In the genomic region with DNA sequence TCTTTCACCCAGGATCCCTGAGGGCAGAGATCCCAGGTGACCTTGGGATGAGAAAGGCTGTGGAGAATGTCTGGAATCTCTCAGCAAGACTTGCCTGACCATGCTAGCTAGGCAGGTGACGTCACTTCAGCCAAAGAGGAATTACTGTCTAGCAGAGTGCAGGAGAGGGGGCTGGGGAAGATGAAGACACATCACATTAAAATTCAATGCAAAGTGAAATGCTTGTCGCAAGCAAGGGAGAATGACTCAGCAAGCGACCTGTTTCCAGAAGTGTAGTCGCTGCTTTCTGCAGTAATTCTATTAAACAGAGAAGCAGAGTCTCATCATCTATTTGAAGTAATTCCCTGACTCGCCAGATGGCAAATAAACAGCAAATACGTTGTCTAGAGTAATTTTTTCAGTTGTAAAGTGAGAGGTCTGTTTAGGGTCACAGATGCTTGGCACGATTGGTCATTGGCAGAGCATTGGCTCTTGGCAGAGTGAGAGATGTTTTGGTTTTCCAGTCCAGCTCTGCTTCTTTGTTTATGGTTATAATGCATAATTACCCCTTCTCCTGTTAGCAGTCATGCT, we compare ENCODE assay signal across 9 mouse cellular contexts. TPM values are rescaled to one million over a fixed set of nuclear protein-coding genes. Genes with fewer than 3 reads are reported as not detected.
DNase-seq lines count a peak whose midpoint lies in the region; ATAC-seq lines count a peak whose summit lies in the region.
"Had no signal": no experiment of that assay in that cellular context is flagged by ENCODE, and none has a peak within 500 bp of the region (broad histone marks: within the 10 kb centered on the region; RNA-seq: fewer than 3 reads in every experiment).

No protein-coding gene starts in this region.

- H3K4me2 ChIP-seq in liver, embryonic 11.5 days = no peak overlapping the region
- H3K4me2 ChIP-seq: liver, embryonic 13.5 days had no signal

- DNase-seq in heart, adult 11 months = peak; percentile 80
- no peak for DNase-seq in heart, postnatal 36 days
- peak; percentile 8 for DNase-seq in urinary bladder, postnatal 14 days (ENCODE audit: low spot score)
- DNase-seq in urinary bladder, postnatal 10 days (ENCODE audit: low spot score) = no peak
- peak; percentile 29 for DNase-seq in heart, postnatal 4 days
- peak; percentile 53 for DNase-seq in mesoderm, embryonic 11.5 days (ENCODE audit: low read depth, low spot score)
- no peak for DNase-seq in liver, embryonic 11.5 days (ENCODE audit: low spot score)
- DNase-seq: liver, embryonic 13.5 days had no signal

- no peaks in the 10 kb centered on the region for H3K9me3 ChIP-seq in liver, embryonic 11.5 days (ENCODE audit: control insufficient read depth, low read length)
- H3K9me3 ChIP-seq: liver, embryonic 13.5 days had no signal

- ATAC-seq in liver, embryonic 11.5 days (replicated peaks; ENCODE audit: low FRiP score) = no peak
- no peak for ATAC-seq in inflammation-experienced regulatory T-cells, adult 6 months

- H3K27ac ChIP-seq in liver, embryonic 11.5 days (ENCODE audit: low read depth, low read length) = no peak overlapping the region
- H3K27ac ChIP-seq: liver, embryonic 13.5 days had no signal

- no peaks in the 10 kb centered on the region for H3K27me3 ChIP-seq in liver, embryonic 11.5 days (replicated peaks; ENCODE audit: control insufficient read depth, insufficient read depth, low read length)

- no peaks in the 10 kb centered on the region for H3K36me3 ChIP-seq in liver, embryonic 11.5 days (ENCODE audit: control insufficient read depth, insufficient read depth, low read length)
- H3K36me3 ChIP-seq: liver, embryonic 13.5 days had no signal

- 49% methylated on average over 7 of the region's 7 CpGs for WGBS in liver, embryonic 11.5 days

- H3K9ac ChIP-seq in liver, embryonic 11.5 days (ENCODE audit: low read depth, low read length) = no peak overlapping the region
- H3K9ac ChIP-seq: liver, embryonic 13.5 days had no signal

- H3K4me1 ChIP-seq in liver, embryonic 11.5 days (replicated peaks; ENCODE audit: control insufficient read depth, insufficient read depth, low read length) = no peaks in the 10 kb centered on the region
- H3K4me1 ChIP-seq: liver, embryonic 13.5 days had no signal

- H3K4me3 ChIP-seq in liver, embryonic 11.5 days (ENCODE audit: low read depth, low read length) = no peak overlapping the region
- H3K4me3 ChIP-seq: liver, embryonic 13.5 days had no signal

- intact Hi-C loops in heart, postnatal 36 days (cut with DNase I) = no loop called here

RNA-seq across cellular contexts. Expression of a gene that starts 8.5 kb away (rescaled TPM):
- 10 to 100 TPM; 26.2 to 26.5 TPM for total RNA-seq in heart, postnatal 36 days (2021)
- total RNA-seq in heart, postnatal 4 days (2021) = 10 to 100 TPM; 52.3 to 56.4 TPM
- 32.3 and 39.4 TPM in 2 replicates for polyA plus RNA-seq in liver, embryonic 11.5 days (2014; fragmentation: Nextera tagmentation; extraction: Ambion mirVana)
- 100 to 1,000 TPM in 1 of 3 experiments, 10 to 100 TPM in 2; 87.7 to 100 (median 92.5) TPM for polyA plus RNA-seq in inflammation-experienced regulatory T-cells, adult 6 months (2017; shearing (Covaris generic))

RNA-seq across cellular contexts. Expression of a gene that starts 35.2 kb away (rescaled TPM):
- 1 to 10 TPM; 2.5 to 3.9 TPM for total RNA-seq in heart, postnatal 36 days (2021)
- total RNA-seq in heart, postnatal 4 days (2021) = 10 to 100 TPM in 1 of 2 experiments, 1 to 10 TPM in 1; 9.0 to 10.3 TPM
- polyA plus RNA-seq in liver, embryonic 11.5 days (2014; fragmentation: Nextera tagmentation; extraction: Ambion mirVana) = 2.4 and 4.1 TPM in 2 replicates
- 1 to 10 TPM in 1 of 3 experiments, under 1 TPM in 2; 0.56 to 1.3 (median 0.98) TPM for polyA plus RNA-seq in inflammation-experienced regulatory T-cells, adult 6 months (2017; shearing (Covaris generic))

Comparison
In these comparisons a context has a peak if more than half of its experiments do, and no peak if none do; other contexts are left out.
1. DNase-seq: peak in heart, adult 11 months (single experiment), urinary bladder, postnatal 14 days (single experiment), heart, postnatal 4 days (single experiment) and mesoderm, embryonic 11.5 days (single experiment); none in heart, postnatal 36 days (0 of 2), urinary bladder, postnatal 10 days (single experiment) and liver, embryonic 11.5 days (single experiment).